Mouse (Mus musculus) embryonic facial prominence, embryonic 13.5 days (tissue): Measurements from ENCODE around the gene Upk1a. TPM values are rescaled to one million over a fixed set of nuclear protein-coding genes. Genes with fewer than 3 reads are reported as not detected.

ENCODE experiments used
- ATAC-seq: fragments of 200-750 bp; cut with Nextera tagmentation; 2 replicates; pipeline ENCODE4 v1.8.0; 2017; ENCODE audit warnings: low read depth; ENCODE audit not compliant: insufficient number of reproducible peaks, insufficient read depth, low FRiP score, low TSS enrichment
- H3K27ac ChIP-seq: fragments of 300-500 bp; sonication (generic); 2 replicates; pipeline ENCODE4 v1.5.1; 2015; ENCODE audit warnings: moderate library complexity, mild to moderate bottlenecking, inconsistent platforms
- H3K27me3 ChIP-seq: fragments of 300-500 bp; sonication (generic); 2 replicates; pipeline ENCODE4 v1.6.1; 2015; ENCODE audit warnings: mild to moderate bottlenecking, inconsistent platforms
- H3K36me3 ChIP-seq: fragments of 300-500 bp; sonication (generic); 2 replicates; pipeline ENCODE4 v1.6.1; 2015; ENCODE audit warnings: mild to moderate bottlenecking, inconsistent platforms
- H3K4me1 ChIP-seq: fragments of 300-500 bp; sonication (generic); 2 replicates; pipeline ENCODE4 v1.6.1; 2015; ENCODE audit warnings: inconsistent platforms
- H3K4me2 ChIP-seq: fragments of 300-500 bp; sonication (generic); 2 replicates; pipeline ENCODE4 v1.6.1; 2015; ENCODE audit warnings: moderate library complexity, mild to moderate bottlenecking, inconsistent platforms
- H3K4me3 ChIP-seq: fragments of 300-500 bp; sonication (generic); 2 replicates; pipeline ENCODE4 v1.5.1; 2015; ENCODE audit warnings: mild to moderate bottlenecking, inconsistent platforms
- H3K9ac ChIP-seq: fragments of 300-500 bp; sonication (generic); 2 replicates; pipeline ENCODE4 v1.6.1; 2015; ENCODE audit warnings: mild to moderate bottlenecking, inconsistent platforms
- H3K9me3 ChIP-seq: fragments of 300-500 bp; sonication (generic); 2 replicates; pipeline ENCODE4 v1.6.1; 2016; ENCODE audit warnings: inconsistent platforms
- WGBS: fragments of 180-500 bp; shearing (Covaris S2); methylation state at CpG from one replicate; pipeline ENCODE4 v1.1.7; 2015; ENCODE audit warnings: mixed read lengths; 5-methylcytosine and 5-hydroxymethylcytosine counted together
- polyA plus RNA-seq: library from polyadenylated mRNA; unstranded; fragments of >200 nt; fragmentation: Nextera tagmentation; extraction: Ambion mirVana; gene quantifications from 2 replicates; pipeline ENCODE4 v1.2.1, GENCODE M21; 2015

Upk1a gene
- polyA plus RNA-seq, 1 experiment from 2014 or later, result 0.28 TPM

- Histone ChIP-seq H3K4me3 (peak within 1 kb of the TSS; percentile 76), H3K27me3 (no peaks in the 10 kb centered on the region), H3K4me1 (peaks cover 22% of the 10 kb centered on the region), H3K9me3 (no peaks in the 10 kb centered on the region), H3K27ac (no peak within 1 kb of the TSS), H3K36me3 (peaks cover 52% of the 10 kb centered on the region), H3K9ac (peak within 1 kb of the TSS; percentile 83), H3K4me2 (peak within 1 kb of the TSS; percentile 82)
- ATAC-seq, result no peak
- WGBS, result 94% methylated on average over 12 of the region's 12 CpGs
These were observed 47.6 kb downstream of the Upk1a start, which contains the start of gene Igflr1 for GRCm38 (mm10) chr7:30564970-30565571. Gene Igflr1 (plus strand): TSS chr7:30565427.

DNA sequence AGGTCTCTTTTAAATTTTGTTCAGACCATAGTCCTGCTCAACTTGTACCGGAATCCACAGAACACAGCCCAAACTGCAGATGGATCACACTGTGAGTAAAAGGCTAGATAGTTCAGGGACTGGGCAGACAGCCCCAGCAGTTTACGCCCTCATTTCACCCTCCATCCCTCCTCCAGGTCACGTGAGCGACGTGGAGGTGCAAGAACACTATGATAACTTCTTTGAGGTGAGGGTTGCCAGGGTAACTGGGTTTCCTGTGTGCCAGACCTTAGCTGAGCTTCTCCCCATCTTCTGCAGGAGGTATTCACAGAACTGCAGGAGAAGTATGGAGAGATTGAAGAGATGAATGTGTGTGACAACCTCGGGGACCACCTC, 48.8 kb downstream of the Upk1a start:
- ATAC-seq, result no peak
- H3K27ac ChIP-seq, result peak overlapping the region; percentile 96
- 21% methylated on average over 6 of the region's 6 CpGs for WGBS

DNA sequence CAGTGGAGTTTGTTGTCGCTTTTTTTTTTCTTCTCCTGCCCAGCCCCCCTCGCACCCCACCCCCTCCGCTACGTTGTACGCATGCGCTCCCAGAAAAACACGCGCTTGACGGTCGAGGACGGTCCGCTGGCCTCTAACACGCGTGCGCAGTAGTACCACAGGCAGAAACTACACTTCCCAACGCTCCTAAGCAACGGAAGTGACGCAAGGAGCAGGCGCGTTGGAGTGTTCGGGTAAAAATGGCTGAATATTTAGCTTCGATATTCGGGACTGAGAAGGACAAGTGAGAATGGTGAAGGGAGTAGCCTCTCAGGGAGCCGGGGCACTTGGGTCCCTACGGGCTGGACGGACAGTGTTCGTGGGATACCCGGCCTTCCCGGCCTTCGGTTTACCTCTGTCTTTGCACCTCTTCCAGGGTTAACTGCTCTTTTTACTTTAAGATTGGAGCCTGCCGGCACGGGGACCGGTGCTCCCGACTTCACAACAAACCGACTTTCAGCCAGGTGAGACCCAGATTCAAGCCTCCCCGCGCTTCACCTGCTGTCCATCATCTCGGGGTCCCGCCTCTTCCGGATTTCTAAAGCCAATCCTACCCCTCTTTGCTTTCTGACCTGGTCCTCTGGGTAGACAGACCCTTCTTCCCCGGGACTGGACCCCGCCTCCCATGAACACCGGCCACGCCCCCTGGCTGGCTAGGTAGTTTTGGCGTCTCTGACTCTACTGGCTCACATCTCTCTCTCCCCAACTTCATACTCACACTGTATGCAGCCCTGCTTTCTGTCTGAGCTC, 49.3 kb downstream of the Upk1a start, which contains the start of the genes U2af1l4, Gm49396 and Psenen:
U2af1l4 (plus strand) TSS at position 185 of the 789 bp plus-strand sequence.
Gm49396 (plus strand) TSS at position 228 of the 789 bp plus-strand sequence.
Psenen (minus strand) TSS at position 511 of the 789 bp plus-strand sequence.
- under 1% methylated on average over 45 of the region's 45 CpGs for WGBS
- Histone ChIP-seq H3K9me3 (no peaks in the 10 kb centered on the region), H3K4me2 (peak within 1 kb of the TSS; percentile 82), H3K4me1 (peaks cover 33% of the 10 kb centered on the region), H3K4me3 (peak within 1 kb of the TSS; percentile 76), H3K27ac (peak within 1 kb of the TSS; percentile 96), H3K27me3 (no peaks in the 10 kb centered on the region), H3K36me3 (peaks cover 34% of the 10 kb centered on the region), H3K9ac (peak within 1 kb of the TSS; percentile 83)
- peak; percentile 84 for ATAC-seq

More for the DNA sequence above, 48.8 kb downstream of the Upk1a start:
- Histone ChIP-seq H3K27me3 (no peaks in the 10 kb centered on the region), H3K4me2 (peak overlapping the region; percentile 82), H3K4me3 (peak overlapping the region; percentile 76), H3K9ac (peak overlapping the region; percentile 83), H3K36me3 (peaks cover 40% of the 10 kb centered on the region), H3K9me3 (no peaks in the 10 kb centered on the region), H3K4me1 (peaks cover 27% of the 10 kb centered on the region)

DNA sequence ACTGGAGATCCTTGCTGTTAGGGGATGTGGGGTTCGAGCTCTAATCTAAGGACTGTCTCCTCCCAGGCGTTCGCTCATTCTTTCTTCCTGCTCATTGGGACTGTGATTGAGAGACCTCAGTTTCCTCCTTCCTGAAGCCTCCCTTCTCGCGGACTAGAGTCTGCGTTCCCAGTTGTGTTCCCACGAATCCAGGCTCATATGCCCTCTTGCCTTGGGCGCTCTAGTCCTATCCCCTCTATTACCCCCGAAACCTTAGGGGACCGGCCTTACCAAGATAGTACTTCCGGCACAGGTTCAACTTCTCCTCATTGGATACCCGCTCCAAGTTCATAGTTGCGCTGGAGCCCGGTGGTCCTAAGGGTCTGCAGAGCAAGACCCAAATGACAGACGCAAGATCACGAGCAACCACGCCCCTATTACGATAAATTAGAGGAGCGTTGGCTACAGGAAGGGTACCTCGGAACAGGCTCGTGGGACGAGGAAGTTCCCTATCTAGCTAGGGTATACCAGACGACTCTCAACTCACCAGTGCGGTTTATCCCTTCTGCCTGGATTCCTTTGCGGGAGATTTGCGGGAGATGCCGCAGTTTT, 50.0 kb downstream of the Upk1a start:
- no peaks in the 10 kb centered on the region for H3K9me3 ChIP-seq
- H3K4me3 ChIP-seq, result peak overlapping the region; percentile 76
- peak overlapping the region; percentile 83 for H3K9ac ChIP-seq
- ATAC-seq, result no peak
- H3K4me1 ChIP-seq, result peaks cover 37% of the 10 kb centered on the region
- peaks cover 30% of the 10 kb centered on the region for H3K36me3 ChIP-seq
- peak overlapping the region; percentile 80 for H3K27ac ChIP-seq
- peak overlapping the region; percentile 82 for H3K4me2 ChIP-seq
- WGBS, result 2% methylated on average over 27 of the region's 27 CpGs
- no peaks in the 10 kb centered on the region for H3K27me3 ChIP-seq

DNA sequence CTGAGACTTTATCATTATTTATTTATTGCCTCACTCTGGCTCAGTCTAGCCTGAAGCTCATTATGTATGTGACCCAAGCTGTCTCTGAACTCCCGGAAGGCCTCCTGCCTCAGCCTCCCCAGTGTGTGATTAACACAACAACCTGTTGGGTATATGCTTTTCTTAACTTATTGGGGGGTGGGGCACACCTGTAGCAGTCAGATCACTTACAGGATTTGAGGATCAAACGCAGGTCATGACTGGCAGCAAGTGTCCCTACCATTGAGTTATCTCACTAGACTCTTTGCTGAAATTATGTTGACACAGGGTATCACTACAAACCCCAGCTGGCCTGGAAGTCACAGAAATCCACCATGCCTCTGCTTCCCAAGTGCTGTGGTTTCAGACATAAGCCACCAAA, 52.4 kb downstream of the Upk1a start:
- H3K9me3 ChIP-seq, result no peaks in the 10 kb centered on the region
- H3K27ac ChIP-seq, result no peak overlapping the region
- no peak overlapping the region for H3K9ac ChIP-seq
- H3K27me3 ChIP-seq, result no peaks in the 10 kb centered on the region
- peaks cover 30% of the 10 kb centered on the region for H3K36me3 ChIP-seq
- WGBS, result 71% methylated on average over 2 of the region's 2 CpGs
- peak overlapping the region; percentile 94 for H3K4me2 ChIP-seq
- ATAC-seq, result no peak
- H3K4me3 ChIP-seq, result peak overlapping the region; percentile 69; the same call in 1 of the 2 replicates
- peaks cover 37% of the 10 kb centered on the region for H3K4me1 ChIP-seq

GRCm38 (mm10) chr7:30559443-30559954, 53.1 kb downstream of the Upk1a start, which contains the start of gene Lin37:
Gene Lin37 (minus strand): TSS chr7:30559838.
- H3K27ac ChIP-seq, result no peak within 1 kb of the TSS; the same call in 1 of the 2 replicates
- H3K27me3 ChIP-seq, result no peaks in the 10 kb centered on the region
- peaks cover 37% of the 10 kb centered on the region for H3K4me1 ChIP-seq
- H3K4me2 ChIP-seq, result peak within 1 kb of the TSS; percentile 94
- ATAC-seq, result peak; percentile 82
- peak within 1 kb of the TSS; percentile 85 for H3K9ac ChIP-seq
- 0% methylated on average over 20 of the region's 20 CpGs for WGBS
- peak within 1 kb of the TSS; percentile 69 for H3K4me3 ChIP-seq
- H3K9me3 ChIP-seq, result no peaks in the 10 kb centered on the region
- H3K36me3 ChIP-seq, result peaks cover 30% of the 10 kb centered on the region

GRCm38 (mm10) chr7:30558656-30559442, 53.8 kb downstream of the Upk1a start:
- WGBS, result 15% methylated on average over 12 of the region's 12 CpGs
- ATAC-seq, result no peak

GRCm38 (mm10) chr7:30557901-30558514, 54.6 kb downstream of the Upk1a start:
- no peak overlapping the region for H3K27ac ChIP-seq
- peaks cover 37% of the 10 kb centered on the region for H3K4me1 ChIP-seq
- no peaks in the 10 kb centered on the region for H3K9me3 ChIP-seq
- peak overlapping the region; percentile 85; the same call in 1 of the 2 replicates for H3K9ac ChIP-seq
- 90% methylated on average over 13 of the region's 13 CpGs for WGBS
- H3K4me3 ChIP-seq, result peak overlapping the region; percentile 69
- H3K27me3 ChIP-seq, result no peaks in the 10 kb centered on the region
- peak overlapping the region; percentile 94 for H3K4me2 ChIP-seq
- peaks cover 34% of the 10 kb centered on the region for H3K36me3 ChIP-seq
- no peak for ATAC-seq

More at GRCm38 (mm10) chr7:30558656-30559442, 53.8 kb downstream of the Upk1a start:
- H3K27me3 ChIP-seq, result no peaks in the 10 kb centered on the region
- H3K4me1 ChIP-seq, result peaks cover 31% of the 10 kb centered on the region
- H3K27ac ChIP-seq, result no peak overlapping the region; the same call in 1 of the 2 replicates
- peak overlapping the region; percentile 85 for H3K9ac ChIP-seq
- peak overlapping the region; percentile 94 for H3K4me2 ChIP-seq
- H3K36me3 ChIP-seq, result peaks cover 34% of the 10 kb centered on the region
- no peaks in the 10 kb centered on the region for H3K9me3 ChIP-seq
- H3K4me3 ChIP-seq, result peak overlapping the region; percentile 69

DNA sequence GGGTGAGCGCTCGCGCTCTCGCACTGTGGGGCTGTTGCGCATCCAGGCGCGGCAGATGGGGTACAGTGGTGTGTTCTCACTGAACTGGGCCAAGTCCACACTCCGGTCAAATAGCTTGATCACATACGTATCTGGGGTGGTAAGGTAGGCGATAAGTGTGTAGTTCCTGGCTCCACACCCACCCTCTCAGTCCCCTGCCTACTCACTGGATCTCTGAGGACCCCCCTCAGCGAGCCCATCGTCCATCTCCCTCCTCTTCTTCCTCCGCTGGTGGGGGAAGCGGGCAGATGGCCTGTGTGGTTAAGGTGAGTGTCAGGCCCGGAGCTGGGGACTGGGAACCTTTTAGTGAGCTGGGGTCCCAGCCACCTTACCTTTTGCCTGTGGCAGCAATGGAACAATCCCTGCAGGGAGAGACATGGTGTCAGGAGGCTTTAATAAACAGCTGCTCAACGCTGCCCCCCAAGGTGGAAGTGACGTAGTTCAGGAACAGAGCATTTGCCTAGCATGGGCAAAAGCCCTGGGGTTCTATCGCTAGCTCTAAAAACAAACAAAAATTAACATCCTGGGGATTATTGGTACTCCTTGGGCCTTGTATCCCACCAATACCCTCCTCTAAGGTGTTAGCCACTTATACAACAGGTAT, 55.6 kb downstream of the Upk1a start:
- H3K4me1 ChIP-seq, result peaks cover 38% of the 10 kb centered on the region
- H3K9me3 ChIP-seq, result no peaks in the 10 kb centered on the region
- WGBS, result 94% methylated on average over 18 of the region's 18 CpGs
- no peak overlapping the region for H3K27ac ChIP-seq
- no peak overlapping the region for H3K4me3 ChIP-seq
- no peak overlapping the region for H3K4me2 ChIP-seq
- peaks cover 34% of the 10 kb centered on the region for H3K36me3 ChIP-seq
- no peaks in the 10 kb centered on the region for H3K27me3 ChIP-seq
- H3K9ac ChIP-seq, result no peak overlapping the region
- no peak for ATAC-seq
